Mouse (Mus musculus) forebrain, embryonic 16.5 days (tissue): Measurements from ENCODE around the gene She. TPM values are rescaled to one million over a fixed set of nuclear protein-coding genes. Genes with fewer than 3 reads are reported as not detected.

Source experiments
- ATAC-seq: fragments of 200-750 bp; cut with Nextera tagmentation; 2 replicates; pipeline ENCODE4 v1.8.0; 2017; ENCODE audit warnings: mild to moderate bottlenecking, moderate library complexity
- H3K27ac ChIP-seq: fragments of 300-500 bp; sonication (generic); 2 replicates; pipeline ENCODE4 v1.5.1; 2014; ENCODE audit warnings: low read length, control low read depth
- H3K27me3 ChIP-seq: fragments of 300-500 bp; sonication (generic); replicated peaks from 2 replicates; pipeline ENCODE4 v1.6.1; 2014; ENCODE audit warnings: low read length; ENCODE audit not compliant: control insufficient read depth, insufficient read depth
- H3K36me3 ChIP-seq: fragments of 300-500 bp; sonication (generic); 2 replicates; pipeline ENCODE4 v1.6.1; 2014; ENCODE audit not compliant: control insufficient read depth, insufficient read depth
- H3K4me1 ChIP-seq: fragments of 300-500 bp; sonication (generic); replicated peaks from 2 replicates; pipeline ENCODE4 v1.6.1; 2014; ENCODE audit warnings: low read length; ENCODE audit not compliant: control insufficient read depth, insufficient read depth
- H3K4me2 ChIP-seq: fragments of 300-500 bp; sonication (generic); 2 replicates; pipeline ENCODE4 v1.6.1; 2014; ENCODE audit warnings: mild to moderate bottlenecking, low read length, control low read depth
- H3K4me3 ChIP-seq: fragments of 300-500 bp; sonication (generic); replicated peaks from 2 replicates; pipeline ENCODE4 v1.5.1; 2014; ENCODE audit warnings: mild to moderate bottlenecking, low read length, control low read depth
- H3K9ac ChIP-seq: fragments of 300-500 bp; sonication (generic); replicated peaks from 2 replicates; pipeline ENCODE4 v1.6.1; 2014; ENCODE audit warnings: low read depth, low read length, control low read depth
- H3K9me3 ChIP-seq: fragments of 300-500 bp; sonication (generic); 2 replicates; pipeline ENCODE4 v1.6.1; 2016; ENCODE audit warnings: low read length; ENCODE audit not compliant: control insufficient read depth
- WGBS: fragments of 180-500 bp; shearing (Covaris S2); extraction: QIAGEN DNeasy Blood & Tissue Kit; methylation state at CpG from one replicate; pipeline ENCODE4 v1.1.7; 2014; 5-methylcytosine and 5-hydroxymethylcytosine counted together
- polyA plus RNA-seq: library from polyadenylated mRNA; unstranded; fragments of >200 nt; fragmentation: Nextera tagmentation; extraction: Ambion mirVana; gene quantifications from 2 replicates; pipeline ENCODE4 v1.2.1, GENCODE M21; 2015

Gene She
- 1.4 and 1.6 TPM in 2 replicates for polyA plus RNA-seq

GRCm38 (mm10) chr3:89830815-89831591, at the start of gene She:
Gene She, plus strand, starts transcription at chr3:89831370.
- peak within 1 kb of the TSS; percentile 30; the same call in 1 of the 2 replicates for H3K9ac ChIP-seq
- WGBS, result 2% methylated on average over 84 of the region's 96 CpGs
- peak within 1 kb of the TSS; percentile 38 for H3K4me3 ChIP-seq
- H3K4me2 ChIP-seq, result peak within 1 kb of the TSS; percentile 51
- ATAC-seq, result no peak
- no peaks in the 10 kb centered on the region for H3K36me3 ChIP-seq
- no peak within 1 kb of the TSS for H3K27ac ChIP-seq
- H3K27me3 ChIP-seq, result peaks cover 45% of the 10 kb centered on the region
- H3K4me1 ChIP-seq, result peaks cover 10% of the 10 kb centered on the region
- H3K9me3 ChIP-seq, result no peaks in the 10 kb centered on the region

- Histone ChIP-seq H3K27ac (no peak overlapping the region), H3K27me3 (no peaks in the 10 kb centered on the region), H3K9me3 (no peaks in the 10 kb centered on the region), H3K9ac (no peak overlapping the region), H3K4me2 (no peak overlapping the region), H3K4me3 (no peak overlapping the region), H3K36me3 (peaks cover 35% of the 10 kb centered on the region), H3K4me1 (no peaks in the 10 kb centered on the region)
- WGBS, result 84% methylated on average over 5 of the region's 5 CpGs
- no peak for ATAC-seq
These were observed 49.5 kb upstream of the She start for GRCm38 (mm10) chr3:89781640-89782039.

- Histone ChIP-seq H3K9ac (no peak overlapping the region), H3K4me1 (no peaks in the 10 kb centered on the region), H3K27ac (no peak overlapping the region), H3K4me2 (no peak overlapping the region), H3K9me3 (no peaks in the 10 kb centered on the region), H3K27me3 (no peaks in the 10 kb centered on the region), H3K36me3 (peaks cover 23% of the 10 kb centered on the region), H3K4me3 (no peak overlapping the region)
- ATAC-seq, result 0 out of 2 replicates have a peak, but pooled peaks have one; percentile 38
- 19% methylated on average over 11 of the region's 11 CpGs for WGBS
These were observed 46.0 kb upstream of the She start for GRCm38 (mm10) chr3:89784991-89785753.

- 79% methylated on average over 6 of the region's 6 CpGs for WGBS
- H3K4me2 ChIP-seq, result no peak overlapping the region
- no peak overlapping the region for H3K27ac ChIP-seq
- ATAC-seq, result no peak
- no peaks in the 10 kb centered on the region for H3K27me3 ChIP-seq
- no peaks in the 10 kb centered on the region for H3K4me1 ChIP-seq
- H3K4me3 ChIP-seq, result no peak overlapping the region
- H3K9me3 ChIP-seq, result no peaks in the 10 kb centered on the region
- peaks cover 18% of the 10 kb centered on the region for H3K36me3 ChIP-seq
- no peak overlapping the region for H3K9ac ChIP-seq
These were observed 44.9 kb upstream of the She start for GRCm38 (mm10) chr3:89786275-89786674.

- no peak overlapping the region for H3K4me3 ChIP-seq
- no peaks in the 10 kb centered on the region for H3K4me1 ChIP-seq
- H3K36me3 ChIP-seq, result no peaks in the 10 kb centered on the region
- ATAC-seq, result no peak
- WGBS, result 63% methylated on average over 16 of the region's 16 CpGs
- no peak overlapping the region for H3K9ac ChIP-seq
- H3K4me2 ChIP-seq, result no peak overlapping the region
- no peaks in the 10 kb centered on the region for H3K9me3 ChIP-seq
- H3K27ac ChIP-seq, result no peak overlapping the region
- no peaks in the 10 kb centered on the region for H3K27me3 ChIP-seq
These were observed 42.4 kb upstream of the She start for GRCm38 (mm10) chr3:89788680-89789352.

- H3K4me3 ChIP-seq, result no peak overlapping the region
- no peak overlapping the region for H3K27ac ChIP-seq
- WGBS, result 43% methylated on average over 2 of the region's 2 CpGs
- no peak for ATAC-seq
- H3K9ac ChIP-seq, result no peak overlapping the region
- no peaks in the 10 kb centered on the region for H3K36me3 ChIP-seq
- no peaks in the 10 kb centered on the region for H3K9me3 ChIP-seq
- H3K4me2 ChIP-seq, result no peak overlapping the region
- H3K4me1 ChIP-seq, result no peaks in the 10 kb centered on the region
- no peaks in the 10 kb centered on the region for H3K27me3 ChIP-seq
These were observed 36.6 kb upstream of the She start for GRCm38 (mm10) chr3:89794616-89795015.

GRCm38 (mm10) chr3:89795746-89796145, 35.4 kb upstream of the She start:
- Histone ChIP-seq H3K4me1 (no peaks in the 10 kb centered on the region), H3K4me2 (no peak overlapping the region), H3K36me3 (no peaks in the 10 kb centered on the region), H3K27ac (no peak overlapping the region), H3K27me3 (no peaks in the 10 kb centered on the region), H3K9ac (no peak overlapping the region), H3K9me3 (no peaks in the 10 kb centered on the region), H3K4me3 (no peak overlapping the region)
- ATAC-seq, result no peak
- WGBS, result 69% methylated on average over 5 of the region's 5 CpGs

GRCm38 (mm10) chr3:89796358-89796757, 34.8 kb upstream of the She start:
- Histone ChIP-seq H3K9ac (no peak overlapping the region), H3K4me1 (no peaks in the 10 kb centered on the region), H3K36me3 (no peaks in the 10 kb centered on the region), H3K27ac (no peak overlapping the region), H3K9me3 (no peaks in the 10 kb centered on the region), H3K4me3 (no peak overlapping the region), H3K4me2 (no peak overlapping the region), H3K27me3 (no peaks in the 10 kb centered on the region)
- ATAC-seq, result no peak
- 72% methylated on average over 4 of the region's 4 CpGs for WGBS

- WGBS, result 85% methylated on average over 3 of the region's 3 CpGs
- Histone ChIP-seq H3K36me3 (no peaks in the 10 kb centered on the region), H3K4me2 (no peak overlapping the region), H3K9me3 (no peaks in the 10 kb centered on the region), H3K27ac (no peak overlapping the region), H3K9ac (no peak overlapping the region), H3K4me1 (no peaks in the 10 kb centered on the region), H3K27me3 (no peaks in the 10 kb centered on the region), H3K4me3 (no peak overlapping the region)
- no peak for ATAC-seq
These were observed 32.7 kb upstream of the She start for GRCm38 (mm10) chr3:89798518-89798917.
